Mouse (Mus musculus): ENCODE data around the gene Eef1akmt1.

Eef1akmt1 gene

DNA sequence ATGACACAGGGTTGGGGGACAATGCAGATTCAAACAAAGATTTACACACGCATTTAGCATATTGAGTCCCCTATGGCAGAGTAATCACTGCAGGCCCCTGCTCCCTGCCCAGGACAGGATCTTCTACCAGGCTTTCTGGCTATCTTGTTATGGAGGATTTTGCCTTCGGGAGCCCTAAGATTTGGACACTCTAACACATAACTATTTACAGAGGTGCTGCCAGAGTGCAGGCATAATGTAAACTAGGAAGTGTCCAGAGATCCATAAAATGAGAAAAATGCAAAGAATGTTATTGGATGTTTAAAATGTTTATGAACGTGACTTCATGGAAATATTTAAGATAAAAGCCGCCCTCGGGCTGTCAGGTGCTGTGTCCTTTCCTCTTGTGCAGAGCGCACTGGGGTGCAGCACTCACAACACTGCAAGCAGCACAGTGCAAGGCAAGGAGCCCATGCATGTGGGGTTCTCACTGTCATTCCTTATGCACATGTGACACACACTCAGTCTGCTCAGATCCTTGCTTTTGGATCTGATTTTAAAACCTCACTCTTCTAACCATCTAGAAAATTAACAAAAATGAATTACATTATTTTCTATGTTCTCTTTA lies 56.2 kb downstream of the Eef1akmt1 start:
- no peak for DNase-seq

DNA sequence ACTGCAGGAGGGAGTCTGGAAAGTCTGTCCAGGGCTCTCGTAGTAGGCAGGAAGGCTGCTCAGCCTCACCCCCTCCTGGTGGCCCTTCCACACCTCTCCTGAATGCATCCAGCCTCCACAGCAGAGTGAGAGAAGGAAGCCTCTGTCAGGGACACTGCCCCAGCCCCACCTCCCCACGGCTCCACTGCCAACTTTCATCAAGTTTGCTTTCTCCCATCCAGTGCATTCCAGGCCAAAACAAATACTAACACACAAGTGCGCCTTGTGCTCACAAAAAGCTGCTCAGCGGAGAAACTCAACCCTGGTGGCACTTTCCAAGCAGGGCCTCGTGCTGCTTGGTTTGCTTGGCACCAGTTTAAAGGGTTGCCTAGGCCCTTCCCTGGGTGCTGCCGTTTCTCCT lies 61.9 kb downstream of the Eef1akmt1 start:
- no peak for DNase-seq

GRCm38 (mm10) chr14:57503729-57504128 lies 67.7 kb downstream of the Eef1akmt1 start:
- DNase-seq = no peak
